Mouse (Mus musculus): ENCODE results near the gene Prepl. TPM values are rescaled to one million over a fixed set of nuclear protein-coding genes. Genes with fewer than 3 reads are reported as not detected.
A peak's percentile ranks its signal among the peaks of the same experiment; 100 is the strongest.

The Prepl gene
- polyA plus RNA-seq, 1 experiment from 2014 or later, result 15.5 TPM

GRCm38 (mm10) chr17:85079276-85079675 is 10.8 kb downstream of the Prepl start:
- Histone ChIP-seq H3K4me3 (ENCODE audit: low read depth, low read length) (no peak overlapping the region), H3K4me2 (replicated peaks; ENCODE audit: low read depth) (no peak overlapping the region), H3K27ac (replicated peaks) (no peak overlapping the region), H3K36me3 (ENCODE audit: control insufficient read depth, insufficient read depth, low read length) (peaks cover 17% of the 10 kb centered on the region), H3K9me3 (ENCODE audit: control insufficient read depth, low read length) (no peaks in the 10 kb centered on the region), H3K4me1 (replicated peaks; ENCODE audit: control insufficient read depth, insufficient read depth) (no peaks in the 10 kb centered on the region), H3K27me3 (ENCODE audit: control insufficient read depth, insufficient read depth, low read length) (no peaks in the 10 kb centered on the region), H3K9ac (ENCODE audit: low read length) (no peak overlapping the region)
- 91% methylated on average over 3 of the region's 3 CpGs for WGBS
- ATAC-seq (ENCODE audit: low FRiP score, low TSS enrichment) (no peak), DNase-seq (ENCODE audit: low spot score) (no peak)
- 0 out of 2 replicates have a peak, but pooled peaks have one; percentile 4 for TF ChIP-seq CTCF (IDR thresholded peaks at IDR 0.05; ENCODE audit: low read depth)
- TF ChIP-seq EP300 (optimal IDR thresholded peaks at IDR 0.05), result no peak

GRCm38 (mm10) chr17:85074083-85074482 is 16.0 kb downstream of the Prepl start:
- no peak overlapping the region for H3K9ac ChIP-seq (ENCODE audit: low read length)
- H3K27ac ChIP-seq (replicated peaks), result no peak overlapping the region
- DNase-seq (ENCODE audit: low spot score) (no peak), ATAC-seq (ENCODE audit: low FRiP score, low TSS enrichment) (no peak)
- no peaks in the 10 kb centered on the region for H3K4me1 ChIP-seq (replicated peaks; ENCODE audit: control insufficient read depth, insufficient read depth)
- no peak overlapping the region for H3K4me2 ChIP-seq (replicated peaks; ENCODE audit: low read depth)
- H3K4me3 ChIP-seq (ENCODE audit: low read depth, low read length), result no peak overlapping the region
- WGBS, result 90% methylated on average over 4 of the region's 4 CpGs
- TF ChIP-seq CTCF (IDR thresholded peaks at IDR 0.05; ENCODE audit: low read depth) (no peak), EP300 (optimal IDR thresholded peaks at IDR 0.05) (no peak)
- H3K27me3 ChIP-seq (ENCODE audit: control insufficient read depth, insufficient read depth, low read length), result no peaks in the 10 kb centered on the region
- H3K9me3 ChIP-seq (ENCODE audit: control insufficient read depth, low read length), result no peaks in the 10 kb centered on the region
- H3K36me3 ChIP-seq (ENCODE audit: control insufficient read depth, insufficient read depth, low read length), result peaks cover 20% of the 10 kb centered on the region

GRCm38 (mm10) chr17:85073214-85073613 is 16.8 kb downstream of the Prepl start:
- no peak overlapping the region for H3K4me2 ChIP-seq (replicated peaks; ENCODE audit: low read depth)
- H3K27me3 ChIP-seq (ENCODE audit: control insufficient read depth, insufficient read depth, low read length), result no peaks in the 10 kb centered on the region
- TF ChIP-seq EP300 (optimal IDR thresholded peaks at IDR 0.05) (no peak), CTCF (IDR thresholded peaks at IDR 0.05; ENCODE audit: low read depth) (no peak)
- no peak for ATAC-seq (ENCODE audit: low FRiP score, low TSS enrichment)
- H3K27ac ChIP-seq (replicated peaks), result no peak overlapping the region
- DNase-seq (ENCODE audit: low spot score), result no peak
- H3K4me1 ChIP-seq (replicated peaks; ENCODE audit: control insufficient read depth, insufficient read depth), result no peaks in the 10 kb centered on the region
- peaks cover 24% of the 10 kb centered on the region for H3K36me3 ChIP-seq (ENCODE audit: control insufficient read depth, insufficient read depth, low read length)
- no peak overlapping the region for H3K9ac ChIP-seq (ENCODE audit: low read length)
- 61% methylated on average over 7 of the region's 7 CpGs for WGBS
- no peak overlapping the region for H3K4me3 ChIP-seq (ENCODE audit: low read depth, low read length)
- H3K9me3 ChIP-seq (ENCODE audit: control insufficient read depth, low read length), result no peaks in the 10 kb centered on the region

- no peak for ATAC-seq (ENCODE audit: low FRiP score, low TSS enrichment)
- TF ChIP-seq EP300 (optimal IDR thresholded peaks at IDR 0.05) (no peak), CTCF (IDR thresholded peaks at IDR 0.05; ENCODE audit: low read depth) (no peak)
- DNase-seq (ENCODE audit: low spot score), result no peak
- Histone ChIP-seq H3K9ac (ENCODE audit: low read length) (no peak overlapping the region), H3K27ac (replicated peaks) (no peak overlapping the region), H3K4me2 (replicated peaks; ENCODE audit: low read depth) (no peak overlapping the region), H3K27me3 (ENCODE audit: control insufficient read depth, insufficient read depth, low read length) (no peaks in the 10 kb centered on the region), H3K36me3 (ENCODE audit: control insufficient read depth, insufficient read depth, low read length) (peaks cover 25% of the 10 kb centered on the region), H3K9me3 (ENCODE audit: control insufficient read depth, low read length) (no peaks in the 10 kb centered on the region), H3K4me1 (replicated peaks; ENCODE audit: control insufficient read depth, insufficient read depth) (no peaks in the 10 kb centered on the region), H3K4me3 (ENCODE audit: low read depth, low read length) (no peak overlapping the region)
- whole genome bisulfite sequencing, result 70% methylated on average over 11 of the region's 11 CpGs
These were observed 17.7 kb downstream of the Prepl start for GRCm38 (mm10) chr17:85072383-85072782.

GRCm38 (mm10) chr17:85071088-85071775 is 18.8 kb downstream of the Prepl start:
- ATAC-seq (ENCODE audit: low FRiP score, low TSS enrichment), result no peak
- no peak overlapping the region for H3K27ac ChIP-seq (replicated peaks)
- TF ChIP-seq EP300 (optimal IDR thresholded peaks at IDR 0.05) (no peak), CTCF (IDR thresholded peaks at IDR 0.05; ENCODE audit: low read depth) (peak; percentile 41)
- no peak overlapping the region for H3K9ac ChIP-seq (ENCODE audit: low read length)
- H3K36me3 ChIP-seq (ENCODE audit: control insufficient read depth, insufficient read depth, low read length), result peaks cover 26% of the 10 kb centered on the region
- no peaks in the 10 kb centered on the region for H3K27me3 ChIP-seq (ENCODE audit: control insufficient read depth, insufficient read depth, low read length)
- H3K9me3 ChIP-seq (ENCODE audit: control insufficient read depth, low read length), result no peaks in the 10 kb centered on the region
- H3K4me3 ChIP-seq (ENCODE audit: low read depth, low read length), result no peak overlapping the region
- no peaks in the 10 kb centered on the region for H3K4me1 ChIP-seq (replicated peaks; ENCODE audit: control insufficient read depth, insufficient read depth)
- H3K4me2 ChIP-seq (replicated peaks; ENCODE audit: low read depth), result no peak overlapping the region
- DNase-seq (ENCODE audit: low spot score), result no peak
- 91% methylated on average over 8 of the region's 8 CpGs for WGBS

GRCm38 (mm10) chr17:85070658-85071057 is 19.4 kb downstream of the Prepl start:
- Histone ChIP-seq H3K4me3 (ENCODE audit: low read depth, low read length) (no peak overlapping the region), H3K4me2 (replicated peaks; ENCODE audit: low read depth) (no peak overlapping the region), H3K4me1 (replicated peaks; ENCODE audit: control insufficient read depth, insufficient read depth) (no peaks in the 10 kb centered on the region), H3K9ac (ENCODE audit: low read length) (no peak overlapping the region), H3K27me3 (ENCODE audit: control insufficient read depth, insufficient read depth, low read length) (no peaks in the 10 kb centered on the region), H3K27ac (replicated peaks) (no peak overlapping the region), H3K9me3 (ENCODE audit: control insufficient read depth, low read length) (no peaks in the 10 kb centered on the region), H3K36me3 (ENCODE audit: control insufficient read depth, insufficient read depth, low read length) (peaks cover 24% of the 10 kb centered on the region)
- WGBS, result 84% methylated on average over 6 of the region's 6 CpGs
- TF ChIP-seq CTCF (IDR thresholded peaks at IDR 0.05; ENCODE audit: low read depth) (no peak), EP300 (optimal IDR thresholded peaks at IDR 0.05) (no peak)
- no peak for ATAC-seq (ENCODE audit: low FRiP score, low TSS enrichment)
- DNase-seq (ENCODE audit: low spot score), result no peak

Measured in stomach, postnatal 0 days (tissue).